Mouse (Mus musculus) kidney, postnatal 0 days (tissue): Measurements from ENCODE around the gene Agxt. TPM values are rescaled to one million over a fixed set of nuclear protein-coding genes. Genes with fewer than 3 reads are reported as not detected.

ENCODE experiments used
- ATAC-seq: fragments of 200-750 bp; cut with Nextera tagmentation; replicated peaks from 2 replicates; pipeline ENCODE4 v1.8.0; 2017; ENCODE audit warnings: low read depth, moderate number of reproducible peaks, moderate TSS enrichment, moderate library complexity; ENCODE audit not compliant: low FRiP score
- DNase-seq: peaks from one replicate; pipeline ENCODE4 v3.0.0-alpha.2; 2016; ENCODE audit warnings: low spot score
- H3K27ac ChIP-seq: fragments of 300-500 bp; sonication (generic); 2 replicates; pipeline ENCODE4 v1.5.1; 2014; ENCODE audit warnings: mild to moderate bottlenecking
- H3K27me3 ChIP-seq: fragments of 300-500 bp; sonication (generic); 2 replicates; pipeline ENCODE4 v1.6.1; 2014; ENCODE audit warnings: low read length, mixed read lengths; ENCODE audit not compliant: insufficient read depth
- H3K36me3 ChIP-seq: fragments of 300-500 bp; sonication (generic); 2 replicates; pipeline ENCODE4 v1.6.1; 2014; ENCODE audit warnings: low read length, mixed read lengths; ENCODE audit not compliant: insufficient read depth
- H3K4me1 ChIP-seq: fragments of 300-500 bp; sonication (generic); replicated peaks from 2 replicates; pipeline ENCODE4 v1.6.1; 2014; ENCODE audit warnings: antibody characterized with exemption, low read length, mixed read lengths; ENCODE audit not compliant: insufficient read depth
- H3K4me2 ChIP-seq: fragments of 300-500 bp; sonication (generic); 2 replicates; pipeline ENCODE4 v1.6.1; 2014; ENCODE audit warnings: mild to moderate bottlenecking, low read length, moderate library complexity, mixed read lengths
- H3K4me3 ChIP-seq: fragments of 300-500 bp; sonication (generic); replicated peaks from 2 replicates; pipeline ENCODE4 v1.5.1; 2014; ENCODE audit warnings: low read depth, low read length
- H3K9ac ChIP-seq: fragments of 300-500 bp; sonication (generic); 2 replicates; pipeline ENCODE4 v1.6.1; 2014; ENCODE audit warnings: low read depth, low read length
- H3K9me3 ChIP-seq: fragments of 300-500 bp; sonication (generic); replicated peaks from 2 replicates; pipeline ENCODE4 v1.6.1; 2016; ENCODE audit warnings: low read length, inconsistent platforms, mixed read lengths
- CTCF ChIP-seq: IDR thresholded peaks from 2 replicates; pipeline ENCODE4 v1.5.1; 2016; ENCODE audit warnings: antibody characterized with exemption, low read depth, mild to moderate bottlenecking, moderate library complexity
- WGBS: fragments of 180-500 bp; shearing (Covaris S2); extraction: QIAGEN DNeasy Blood & Tissue Kit; methylation state at CpG from one replicate; pipeline ENCODE4 v1.1.7; 2014; 5-methylcytosine and 5-hydroxymethylcytosine counted together
- polyA plus RNA-seq: library from polyadenylated mRNA; unstranded; fragments of >200 nt; fragmentation: Nextera tagmentation; extraction: Ambion mirVana; gene quantifications from 2 replicates; pipeline ENCODE4 v1.2.1, GENCODE M21; 2015

Agxt gene
- polyA plus RNA-seq, 1 experiment from 2014 or later, result 0.33 TPM

GRCm38 (mm10) chr1:93182281-93182680, 47.2 kb downstream of the Agxt start:
- Histone ChIP-seq H3K36me3 (no peaks in the 10 kb centered on the region), H3K4me1 (no peaks in the 10 kb centered on the region), H3K4me2 (no peak overlapping the region), H3K27me3 (no peaks in the 10 kb centered on the region), H3K9ac (no peak overlapping the region), H3K9me3 (no peaks in the 10 kb centered on the region), H3K27ac (no peak overlapping the region), H3K4me3 (no peak overlapping the region)
- 93% methylated on average over 7 of the region's 7 CpGs for WGBS
- no peak for TF ChIP-seq CTCF
- DNase-seq, result no peak
- no peak for ATAC-seq

GRCm38 (mm10) chr1:93184071-93184828, 49.2 kb downstream of the Agxt start:
- Histone ChIP-seq H3K4me2 (no peak overlapping the region), H3K4me1 (0 out of 2 replicates have a peak, but pooled peaks cover 3% of the 10 kb centered on the region), H3K27ac (no peak overlapping the region), H3K9me3 (no peaks in the 10 kb centered on the region), H3K4me3 (no peak overlapping the region), H3K36me3 (no peaks in the 10 kb centered on the region), H3K27me3 (no peaks in the 10 kb centered on the region), H3K9ac (no peak overlapping the region)
- ATAC-seq, result no peak
- TF ChIP-seq CTCF, result no peak
- no peak for DNase-seq
- 78% methylated on average over 14 of the region's 14 CpGs for WGBS

DNA sequence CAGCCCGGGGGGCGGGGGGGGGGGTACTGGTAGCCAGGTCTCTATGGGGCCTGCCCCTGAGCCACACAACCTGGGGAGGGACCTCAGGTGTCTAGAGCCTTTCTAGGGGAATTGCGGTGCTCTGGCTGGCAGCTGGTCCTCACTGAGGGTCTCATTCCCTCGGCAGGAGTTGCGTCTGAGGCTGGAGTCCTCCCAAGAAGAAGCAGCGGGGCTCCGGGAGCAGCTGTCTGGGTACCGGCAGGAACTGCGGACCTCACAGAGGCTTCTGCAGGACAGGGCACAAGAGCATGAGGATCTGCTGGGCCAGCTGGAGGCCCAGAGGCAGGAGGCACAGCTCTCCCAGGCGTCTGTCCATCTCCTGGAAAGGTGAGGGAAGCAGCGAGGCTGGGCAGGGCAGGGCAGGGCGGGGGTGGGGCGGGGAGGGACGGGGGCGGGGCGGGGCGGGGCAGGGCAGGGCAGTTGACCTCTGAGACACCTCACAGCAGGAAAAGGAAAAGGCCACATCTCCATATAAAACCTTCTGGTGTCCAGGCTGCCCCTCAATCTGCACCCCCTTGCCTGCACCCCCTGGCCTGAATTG, 55.8 kb downstream of the Agxt start:
- Histone ChIP-seq H3K27ac (no peak overlapping the region), H3K9me3 (no peaks in the 10 kb centered on the region), H3K4me1 (0 out of 2 replicates have a peak, but pooled peaks cover 3% of the 10 kb centered on the region), H3K9ac (no peak overlapping the region), H3K4me2 (no peak overlapping the region), H3K4me3 (no peak overlapping the region), H3K27me3 (no peaks in the 10 kb centered on the region; the same call in 1 of the 2 replicates), H3K36me3 (no peaks in the 10 kb centered on the region)
- ATAC-seq, result no peak
- 9% methylated on average over 15 of the region's 17 CpGs for WGBS
- TF ChIP-seq CTCF, result no peak
- DNase-seq, result no peak

GRCm38 (mm10) chr1:93194961-93195360, 59.9 kb downstream of the Agxt start:
- Histone ChIP-seq H3K4me3 (no peak overlapping the region), H3K27ac (no peak overlapping the region), H3K4me1 (no peaks in the 10 kb centered on the region), H3K4me2 (no peak overlapping the region), H3K36me3 (no peaks in the 10 kb centered on the region), H3K9ac (no peak overlapping the region), H3K9me3 (no peaks in the 10 kb centered on the region), H3K27me3 (no peaks in the 10 kb centered on the region; the same call in 1 of the 2 replicates)
- no peak for ATAC-seq
- no peak for TF ChIP-seq CTCF
- WGBS, result 84% methylated on average over 3 of the region's 3 CpGs
- DNase-seq, result no peak

Other genes starting within 250 kb of the Agxt start
- gene Ankmy1, start 232.3 kb upstream of the Agxt start, polyA plus RNA-seq, result 0.14 and 0.43 TPM in 2 replicates
- gene Dusp28, start 228.3 kb upstream of the Agxt start, polyA plus RNA-seq, result 20.4 and 22.3 TPM in 2 replicates
- 39.3 and 39.4 TPM in 2 replicates for gene Rnpepl1, start 224.5 kb upstream of the Agxt start, polyA plus RNA-seq
- gene Capn10, start 200.9 kb upstream of the Agxt start, polyA plus RNA-seq, result 31.0 and 32.2 TPM in 2 replicates
- gene Gpr35, start 184.4 kb upstream of the Agxt start, polyA plus RNA-seq, result 0.19 and 0.42 TPM in 2 replicates
- not detected in 2 replicates for gene Aqp12, start 128.9 kb upstream of the Agxt start, polyA plus RNA-seq
- 3.7 and 4.8 TPM in 2 replicates for gene Kif1a, start 33.3 kb upstream of the Agxt start, polyA plus RNA-seq
- 3.1 and 3.4 TPM in 2 replicates for gene 2310007B03Rik, start 25.7 kb downstream of the Agxt start, polyA plus RNA-seq
- 0.06 and 0.14 TPM in 2 replicates for gene Crocc2, start 33.5 kb downstream of the Agxt start, polyA plus RNA-seq
- gene Sned1, start 100.6 kb downstream of the Agxt start, polyA plus RNA-seq, result 5.1 and 6.1 TPM in 2 replicates
- gene Mterf4, start 170.7 kb downstream of the Agxt start, polyA plus RNA-seq, result 20.1 and 22.2 TPM in 2 replicates
- gene Ppp1r7, start 207.6 kb downstream of the Agxt start, polyA plus RNA-seq, result 47.9 and 51.4 TPM in 2 replicates
- gene Pask, start 208.2 kb downstream of the Agxt start, polyA plus RNA-seq, result 6.0 and 7.2 TPM in 2 replicates
- gene Ano7, start 238.7 kb downstream of the Agxt start, polyA plus RNA-seq, result 0.26 and 0.31 TPM in 2 replicates